Mouse (Mus musculus): ENCODE measurements at regions not wholly inside any gene's neighbourhood (a gene's known extent, or its start where the extent isn't known, plus 50 kb on each side); places are given as distances from the start of the nearest gene placed in this dataset.

GRCm38 (mm10) chr10:95095847-95096246 lies 151.2 kb upstream of the Plxnc1 start:
- no peak for TF ChIP-seq CTCF (IDR thresholded peaks at IDR 0.05)
- TF ChIP-seq POLR2A (IDR thresholded peaks at IDR 0.05; ENCODE audit: insufficient read depth, low read depth, low read length) = no peak
